Mouse (Mus musculus) c-Kit-positive CD71-negative TER-119-negative erythroid progenitor cells, embryonic 14.5 days (primary cell): Measurements from ENCODE around the gene Abcc2.

Experiments used
- DNase-seq: peaks from one replicate; pipeline ENCODE4 v3.0.0-alpha.2; 2013; ENCODE audit warnings: low read depth

Gene Abcc2

GRCm38 (mm10) chr19:43852837-43853545, 71.0 kb downstream of the Abcc2 start:
- no peak for DNase-seq

- DNase-seq = peak; percentile 28
These were observed 75.4 kb downstream of the Abcc2 start for GRCm38 (mm10) chr19:43857347-43857746.

GRCm38 (mm10) chr19:43870418-43870817, 88.4 kb downstream of the Abcc2 start:
- no peak for DNase-seq

DNA sequence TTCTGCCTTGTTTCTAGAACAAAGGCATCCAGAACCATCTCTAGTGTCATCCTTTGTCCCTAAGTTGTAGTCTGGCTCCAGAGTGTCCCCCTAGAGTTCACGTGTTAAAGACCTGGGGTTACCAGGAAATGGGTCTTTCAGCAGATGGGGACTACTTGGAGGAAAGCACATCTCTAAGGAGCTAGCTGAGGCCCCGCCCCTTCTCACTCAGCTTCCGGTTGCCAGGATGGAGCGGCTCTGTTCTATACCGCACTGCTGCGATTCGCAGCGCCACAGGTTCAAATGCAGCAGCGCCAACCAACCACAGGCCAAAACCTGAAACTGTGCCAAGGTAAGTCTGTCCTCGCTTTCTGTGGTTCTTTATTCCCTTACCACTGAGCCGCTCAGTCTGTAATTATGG, 92.4 kb downstream of the Abcc2 start:
- no peak for DNase-seq

DNA sequence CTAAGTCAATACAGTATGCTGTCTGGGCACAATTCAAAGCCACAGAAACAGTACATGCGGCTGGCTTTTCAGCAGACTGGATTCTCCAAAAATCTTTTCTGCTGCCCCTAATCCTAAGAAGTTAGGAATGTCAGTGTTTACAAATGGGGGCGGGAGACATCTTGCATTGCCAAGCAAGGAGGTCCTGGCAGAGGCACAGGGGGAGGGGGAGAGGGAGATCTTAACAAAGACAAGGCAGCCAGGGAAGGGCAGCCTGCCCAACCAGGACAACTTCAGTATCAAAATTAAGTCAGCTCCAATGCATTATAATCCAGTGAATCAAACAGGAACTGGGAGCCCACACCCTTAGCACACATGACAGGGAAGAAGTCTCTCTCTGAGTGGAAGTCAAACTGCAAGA, 94.0 kb downstream of the Abcc2 start:
- DNase-seq = no peak

- no peak for DNase-seq
These were observed 95.4 kb downstream of the Abcc2 start for GRCm38 (mm10) chr19:43877364-43877763.

DNA sequence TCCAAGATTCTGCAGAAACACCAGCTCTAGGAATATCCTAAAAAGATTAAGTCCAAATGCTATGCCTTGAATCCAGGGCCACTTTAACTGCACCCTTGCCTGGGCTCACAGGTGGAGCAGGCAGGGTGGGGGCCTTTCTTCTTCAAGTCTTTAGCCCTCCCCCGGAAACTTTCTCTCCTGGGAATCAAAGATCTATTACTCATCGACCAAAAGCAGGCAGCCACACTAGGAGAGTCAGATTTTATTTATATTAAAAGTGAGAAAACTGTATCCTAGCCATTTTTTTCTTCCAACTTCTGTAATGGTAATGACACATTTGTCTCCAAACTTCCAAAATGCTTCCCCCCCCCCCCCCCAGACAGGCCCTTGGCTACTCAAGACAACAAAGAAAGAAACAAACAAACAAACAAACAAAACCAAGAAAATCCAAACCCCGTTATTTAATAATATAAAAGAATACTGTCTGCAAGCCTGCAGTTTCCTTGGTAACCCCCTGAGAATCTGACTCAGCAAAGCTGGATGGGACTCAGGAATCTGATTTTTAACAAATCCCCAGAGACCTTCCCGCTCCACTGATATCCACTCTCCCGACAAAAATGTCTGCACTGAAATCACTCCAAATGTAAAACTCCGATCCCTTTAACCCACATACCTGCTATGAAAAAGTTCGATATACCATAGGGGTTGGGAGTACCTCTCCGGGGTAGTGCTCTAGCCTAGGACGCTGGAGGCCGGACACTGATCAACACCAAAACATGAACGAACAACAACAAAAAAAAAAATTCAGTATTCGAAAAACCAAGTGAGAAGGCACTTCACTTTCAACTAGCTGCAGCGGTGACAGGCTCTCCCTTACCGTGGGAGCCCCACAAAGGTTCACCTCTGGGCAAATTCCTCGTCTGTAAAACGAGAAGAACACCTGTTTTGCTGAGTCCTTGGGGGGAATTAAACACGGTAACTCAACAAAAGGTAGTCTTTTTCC, 96.4 kb downstream of the Abcc2 start:
- DNase-seq = no peak

GRCm38 (mm10) chr19:43879401-43880212, 97.6 kb downstream of the Abcc2 start:
- DNase-seq = no peak

DNA sequence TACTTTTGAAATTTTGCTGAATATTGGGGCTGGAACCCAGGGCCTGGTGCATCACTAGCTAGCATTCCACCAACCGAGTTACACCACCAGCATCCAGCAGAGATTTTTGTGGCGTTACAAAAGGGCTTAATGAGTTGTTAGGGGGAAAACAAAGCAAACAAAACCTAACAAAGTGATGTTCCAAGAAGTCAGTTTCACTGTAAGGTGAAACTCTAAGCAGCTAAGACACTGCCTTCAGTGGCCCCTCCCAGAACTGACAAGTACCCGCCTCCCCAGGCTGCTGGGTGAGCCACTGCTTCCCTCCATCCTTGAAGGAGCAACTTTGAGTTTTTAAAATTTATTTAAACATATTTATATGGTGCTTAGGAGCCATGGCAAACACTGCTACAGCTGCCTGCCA, 98.4 kb downstream of the Abcc2 start:
- no peak for DNase-seq

DNA sequence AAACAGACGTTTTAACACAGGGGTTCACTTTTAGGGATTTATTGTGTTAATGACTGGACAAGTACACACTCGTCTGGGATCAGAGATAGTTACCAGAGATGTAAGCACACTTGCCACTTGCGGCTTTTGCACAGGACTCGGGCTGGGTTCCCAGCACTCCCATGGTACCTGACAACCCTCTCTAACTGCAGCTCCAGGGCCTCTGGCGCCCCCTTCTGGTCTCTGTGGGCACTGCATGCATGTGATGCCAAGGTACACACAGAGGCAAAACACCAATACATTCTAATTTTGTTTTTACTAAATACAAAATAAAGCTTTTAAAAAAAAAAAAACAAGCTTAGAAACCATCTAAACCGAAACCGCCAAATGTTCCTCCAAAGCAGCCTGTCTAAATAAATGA, 99.6 kb downstream of the Abcc2 start:
- no peak for DNase-seq

GRCm38 (mm10) chr19:43882895-43883573, 101.0 kb downstream of the Abcc2 start:
- no peak for DNase-seq

- DNase-seq = no peak
These were observed 102.9 kb downstream of the Abcc2 start for GRCm38 (mm10) chr19:43884668-43885498.

- DNase-seq = no peak
These were observed 104.5 kb downstream of the Abcc2 start for GRCm38 (mm10) chr19:43886371-43887099.

DNA sequence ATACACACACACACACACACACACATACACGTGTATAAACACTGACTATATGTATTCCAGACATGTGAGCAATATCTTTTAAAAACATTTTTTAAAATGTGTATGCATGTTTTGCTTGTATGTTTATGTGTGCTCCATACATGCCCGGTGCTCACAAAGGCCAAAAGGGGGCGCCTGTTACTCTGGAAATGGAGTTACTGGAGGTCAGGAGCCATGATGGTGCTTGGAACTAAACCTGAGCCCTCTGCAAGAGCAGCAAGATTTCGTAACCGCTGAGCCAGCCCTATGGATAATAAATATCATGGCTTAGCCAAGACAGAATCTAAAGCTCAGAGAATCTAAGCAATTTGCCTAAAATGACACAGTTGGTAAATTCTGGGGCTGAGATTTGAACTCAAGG, 105.2 kb downstream of the Abcc2 start:
- DNase-seq = no peak

DNA sequence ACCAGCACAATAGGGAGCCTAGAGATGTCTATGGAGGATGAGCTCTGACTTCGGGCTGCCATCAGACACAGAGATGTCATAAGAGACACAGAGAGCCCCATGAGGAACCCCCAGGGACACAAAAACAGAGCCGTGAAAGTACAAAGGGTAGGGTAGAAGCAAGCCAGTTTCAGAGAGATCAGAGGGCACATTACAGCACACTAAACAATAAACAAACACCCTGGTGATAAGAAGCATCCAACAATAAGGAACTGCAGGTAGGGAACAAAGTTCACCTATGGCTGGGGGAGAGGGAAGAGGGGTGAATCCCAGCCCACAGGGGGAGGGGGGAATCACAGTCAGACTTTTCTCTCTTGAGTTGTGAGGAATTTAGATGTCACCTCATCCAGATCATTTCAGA, 105.7 kb downstream of the Abcc2 start:
- DNase-seq = no peak
